Mouse (Mus musculus) forebrain, embryonic 16.5 days (tissue): ENCODE data around the gene Prdm10. TPM values are rescaled to one million over a fixed set of nuclear protein-coding genes. Genes with fewer than 3 reads are reported as not detected.

Experiments used
- ATAC-seq: fragments of 200-750 bp; cut with Nextera tagmentation; 2 replicates; pipeline ENCODE4 v1.8.0; 2017; ENCODE audit warnings: mild to moderate bottlenecking, moderate library complexity
- H3K27ac ChIP-seq: fragments of 300-500 bp; sonication (generic); 2 replicates; pipeline ENCODE4 v1.5.1; 2014; ENCODE audit warnings: low read length, control low read depth
- H3K27me3 ChIP-seq: fragments of 300-500 bp; sonication (generic); replicated peaks from 2 replicates; pipeline ENCODE4 v1.6.1; 2014; ENCODE audit warnings: low read length; ENCODE audit not compliant: control insufficient read depth, insufficient read depth
- H3K36me3 ChIP-seq: fragments of 300-500 bp; sonication (generic); 2 replicates; pipeline ENCODE4 v1.6.1; 2014; ENCODE audit not compliant: control insufficient read depth, insufficient read depth
- H3K4me1 ChIP-seq: fragments of 300-500 bp; sonication (generic); replicated peaks from 2 replicates; pipeline ENCODE4 v1.6.1; 2014; ENCODE audit warnings: low read length; ENCODE audit not compliant: control insufficient read depth, insufficient read depth
- H3K4me2 ChIP-seq: fragments of 300-500 bp; sonication (generic); 2 replicates; pipeline ENCODE4 v1.6.1; 2014; ENCODE audit warnings: mild to moderate bottlenecking, low read length, control low read depth
- H3K4me3 ChIP-seq: fragments of 300-500 bp; sonication (generic); replicated peaks from 2 replicates; pipeline ENCODE4 v1.5.1; 2014; ENCODE audit warnings: mild to moderate bottlenecking, low read length, control low read depth
- H3K9ac ChIP-seq: fragments of 300-500 bp; sonication (generic); replicated peaks from 2 replicates; pipeline ENCODE4 v1.6.1; 2014; ENCODE audit warnings: low read depth, low read length, control low read depth
- H3K9me3 ChIP-seq: fragments of 300-500 bp; sonication (generic); 2 replicates; pipeline ENCODE4 v1.6.1; 2016; ENCODE audit warnings: low read length; ENCODE audit not compliant: control insufficient read depth
- WGBS: fragments of 180-500 bp; shearing (Covaris S2); extraction: QIAGEN DNeasy Blood & Tissue Kit; methylation state at CpG from one replicate; pipeline ENCODE4 v1.1.7; 2014; 5-methylcytosine and 5-hydroxymethylcytosine counted together
- polyA plus RNA-seq: library from polyadenylated mRNA; unstranded; fragments of >200 nt; fragmentation: Nextera tagmentation; extraction: Ambion mirVana; gene quantifications from 2 replicates; pipeline ENCODE4 v1.2.1, GENCODE M21; 2015

Gene Prdm10
- polyA plus RNA-seq, 1 experiment from 2014 or later: 12.1 TPM

DNA sequence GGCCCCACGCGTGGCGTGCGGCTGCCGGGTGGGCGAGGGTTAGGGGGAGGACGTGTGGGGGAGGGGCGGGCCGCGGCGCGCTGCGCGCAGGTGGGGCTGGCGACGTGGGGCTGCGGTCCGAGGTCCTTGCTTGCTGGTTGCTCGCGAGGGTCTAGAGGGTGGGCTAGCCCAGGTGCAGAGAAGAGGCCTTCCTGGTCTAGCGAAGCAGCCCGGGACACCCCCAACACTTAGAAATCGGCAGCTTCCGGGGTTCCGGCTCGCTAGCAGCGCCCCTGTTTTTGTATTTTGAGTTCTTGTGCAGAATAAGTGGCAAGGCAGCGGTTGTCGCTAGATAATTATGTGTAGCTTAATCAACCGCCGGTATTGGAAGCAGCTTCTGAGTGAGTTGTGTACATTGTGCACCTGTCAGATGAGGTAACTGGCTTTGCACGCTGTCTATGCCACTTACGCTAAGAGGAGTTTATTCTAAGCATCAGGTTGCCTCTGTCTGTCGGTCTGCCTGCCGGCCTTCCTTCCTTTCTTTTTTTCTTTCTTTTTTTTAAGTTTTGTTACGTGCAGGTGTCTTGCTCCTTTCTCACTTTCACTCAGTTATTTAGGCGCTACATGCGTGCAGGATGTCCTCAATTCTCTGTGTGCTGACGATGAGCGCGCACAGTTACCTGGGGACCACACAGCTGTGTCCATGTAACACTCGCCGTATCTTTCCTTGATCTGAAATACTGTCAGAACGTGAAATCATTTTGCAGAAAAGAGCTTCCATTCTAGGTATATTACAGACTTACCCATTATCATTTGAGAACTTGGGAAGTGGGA is 106.2 kb downstream of the Prdm10 start:
- Histone ChIP-seq H3K9ac (peak overlapping the region; percentile 81), H3K4me3 (peak overlapping the region; percentile 85), H3K4me2 (peak overlapping the region; percentile 69), H3K9me3 (no peaks in the 10 kb centered on the region), H3K36me3 (peaks cover 7% of the 10 kb centered on the region), H3K27me3 (no peaks in the 10 kb centered on the region), H3K4me1 (peaks cover 18% of the 10 kb centered on the region), H3K27ac (peak overlapping the region; percentile 31)
- peak; percentile 75 for ATAC-seq
- WGBS: 11% methylated on average over 43 of the region's 44 CpGs

DNA sequence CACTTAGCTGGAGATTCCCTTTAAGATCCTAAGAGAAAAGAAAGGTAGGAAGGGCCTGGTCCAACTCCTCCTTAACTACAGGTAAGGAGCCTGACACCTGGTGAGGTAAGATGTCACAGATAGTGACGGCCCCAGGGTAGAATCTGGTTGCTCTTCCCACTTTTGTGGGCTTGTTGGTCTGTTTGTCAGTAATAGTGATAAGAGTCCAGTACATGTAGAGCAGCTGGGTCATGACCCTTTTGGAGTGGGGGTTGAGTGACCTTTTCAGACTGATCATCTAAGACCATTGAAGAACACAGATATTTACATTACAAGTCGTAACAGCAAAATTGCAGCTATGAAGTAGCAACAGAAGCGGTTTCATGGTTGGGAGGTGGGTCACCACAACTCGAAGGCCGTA is 106.9 kb downstream of the Prdm10 start:
- Histone ChIP-seq H3K4me1 (peaks cover 18% of the 10 kb centered on the region), H3K27ac (no peak overlapping the region), H3K4me2 (peak overlapping the region; percentile 69), H3K9me3 (no peaks in the 10 kb centered on the region), H3K9ac (no peak overlapping the region), H3K36me3 (peaks cover 12% of the 10 kb centered on the region), H3K27me3 (no peaks in the 10 kb centered on the region), H3K4me3 (peak overlapping the region; percentile 85)
- 90% methylated on average over 5 of the region's 5 CpGs for WGBS
- no peak for ATAC-seq

DNA sequence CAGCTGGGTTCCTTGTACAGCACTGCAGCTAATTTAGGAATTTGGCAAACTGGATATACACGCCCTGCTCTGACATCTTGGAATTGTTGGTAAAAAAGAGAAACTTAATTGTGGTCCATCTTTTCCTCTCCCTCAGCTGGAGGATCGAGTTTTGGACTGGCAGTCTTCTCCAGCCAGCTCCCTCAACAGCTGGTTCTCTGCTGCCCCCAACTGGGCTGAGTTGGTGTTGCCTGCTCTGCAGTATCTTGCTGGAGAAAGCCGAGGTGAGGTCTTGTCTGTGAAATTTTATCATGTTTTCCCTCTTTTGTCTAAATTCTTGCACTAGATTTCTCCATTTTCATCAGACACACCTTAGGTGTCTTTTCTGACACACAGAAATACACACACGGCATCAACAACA is 120.1 kb downstream of the Prdm10 start:
- no peaks in the 10 kb centered on the region for H3K4me1 ChIP-seq
- H3K9ac ChIP-seq: no peak overlapping the region
- no peaks in the 10 kb centered on the region for H3K27me3 ChIP-seq
- H3K36me3 ChIP-seq: peaks cover 80% of the 10 kb centered on the region
- H3K27ac ChIP-seq: no peak overlapping the region
- H3K4me2 ChIP-seq: no peak overlapping the region
- no peak for ATAC-seq
- H3K4me3 ChIP-seq: no peak overlapping the region
- no peaks in the 10 kb centered on the region for H3K9me3 ChIP-seq
- WGBS: 54% methylated on average over 4 of the region's 4 CpGs

DNA sequence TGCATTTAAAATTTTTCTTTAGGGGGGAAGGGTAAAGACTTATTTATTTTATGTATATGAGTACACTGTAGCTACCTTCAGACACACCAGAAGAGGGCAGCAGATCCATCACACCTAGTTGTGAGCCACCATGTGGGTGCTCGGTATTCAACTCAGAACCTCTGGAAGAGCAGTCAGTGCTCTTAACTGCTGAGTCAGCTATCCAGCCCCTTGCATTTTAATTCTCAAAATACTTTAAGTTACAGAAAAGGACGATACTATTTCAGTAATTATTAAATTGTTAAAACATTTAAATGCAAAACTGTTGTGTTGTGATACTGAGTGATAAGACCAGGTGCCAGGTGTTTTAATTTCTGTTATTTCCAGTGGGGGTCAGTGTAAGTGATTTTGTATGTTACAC is 124.0 kb downstream of the Prdm10 start:
- no peak overlapping the region for H3K9ac ChIP-seq
- H3K27me3 ChIP-seq: no peaks in the 10 kb centered on the region
- no peak overlapping the region for H3K4me3 ChIP-seq
- WGBS: 89% methylated on average over 2 of the region's 2 CpGs
- no peaks in the 10 kb centered on the region for H3K4me1 ChIP-seq
- H3K27ac ChIP-seq: no peak overlapping the region
- ATAC-seq: no peak
- no peak overlapping the region for H3K4me2 ChIP-seq
- no peaks in the 10 kb centered on the region for H3K9me3 ChIP-seq
- H3K36me3 ChIP-seq: peaks cover 64% of the 10 kb centered on the region

DNA sequence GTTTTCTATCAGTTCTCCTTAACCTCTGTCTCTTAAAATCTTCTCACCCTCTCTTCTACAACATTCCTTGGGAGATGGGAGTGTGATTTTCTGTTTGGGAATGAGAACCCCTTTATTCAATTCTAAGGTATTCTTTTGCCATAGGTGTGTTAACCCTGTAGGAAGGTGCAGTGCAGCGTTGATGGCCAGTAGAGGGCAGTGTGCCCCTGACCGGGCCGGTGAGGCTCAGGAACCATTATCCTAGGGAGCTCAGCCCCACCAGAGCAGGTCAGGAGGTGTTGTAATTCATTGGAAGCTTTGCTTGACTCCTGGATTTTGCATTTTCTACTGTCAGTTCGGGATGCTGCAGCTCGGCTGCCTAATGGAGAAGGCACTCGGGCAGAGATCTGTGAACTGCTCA is 124.9 kb downstream of the Prdm10 start:
- ATAC-seq: no peak
- Histone ChIP-seq H3K36me3 (peaks cover 68% of the 10 kb centered on the region), H3K4me2 (no peak overlapping the region), H3K4me1 (no peaks in the 10 kb centered on the region), H3K9me3 (no peaks in the 10 kb centered on the region), H3K9ac (no peak overlapping the region), H3K4me3 (no peak overlapping the region), H3K27me3 (no peaks in the 10 kb centered on the region), H3K27ac (no peak overlapping the region)
- 61% methylated on average over 6 of the region's 6 CpGs for WGBS

DNA sequence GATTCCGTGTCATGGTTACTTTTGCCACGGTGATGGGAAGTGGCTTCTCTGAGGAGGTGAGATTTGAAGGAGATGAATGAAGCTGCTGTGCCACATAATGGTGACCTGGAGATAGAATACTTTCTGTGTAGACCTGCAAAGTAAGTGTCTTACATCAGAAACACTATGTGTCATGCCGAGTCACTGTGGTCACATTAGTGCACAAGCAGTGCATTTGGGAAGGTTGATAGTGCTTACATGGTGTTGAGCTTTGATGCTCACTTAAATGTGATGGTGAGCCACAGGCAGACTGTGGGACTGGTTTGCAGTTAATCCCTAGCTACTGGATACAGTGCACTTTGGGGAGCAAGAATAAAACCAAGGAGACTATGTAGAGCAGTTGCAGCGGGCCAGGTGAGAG is 131.8 kb downstream of the Prdm10 start:
- WGBS: 97% methylated on average over 4 of the region's 4 CpGs
- ATAC-seq: no peak
- Histone ChIP-seq H3K27ac (no peak overlapping the region), H3K9me3 (no peaks in the 10 kb centered on the region), H3K27me3 (no peaks in the 10 kb centered on the region), H3K9ac (no peak overlapping the region), H3K4me2 (no peak overlapping the region), H3K4me1 (no peaks in the 10 kb centered on the region), H3K36me3 (peaks cover 56% of the 10 kb centered on the region), H3K4me3 (no peak overlapping the region)

DNA sequence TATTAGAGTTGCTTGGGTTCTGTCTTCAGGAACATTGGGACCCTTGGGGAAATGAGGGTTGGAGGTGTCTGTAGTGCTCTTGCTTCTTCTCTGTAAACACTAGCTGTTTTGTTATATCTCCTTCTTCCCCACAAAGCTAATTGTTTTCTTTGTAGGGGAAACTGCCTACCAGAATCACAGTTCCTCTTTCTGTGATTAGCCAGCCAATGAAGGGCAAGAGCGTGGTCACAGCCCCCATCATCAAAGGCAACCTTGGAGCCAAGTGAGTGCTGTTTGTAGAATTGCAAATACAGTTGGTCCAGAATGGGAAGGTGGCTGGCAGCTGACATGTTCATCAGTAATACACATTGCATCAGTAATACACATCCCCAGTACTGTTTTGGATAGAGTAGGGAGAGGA is 138.5 kb downstream of the Prdm10 start:
- ATAC-seq: no peak
- no peak overlapping the region for H3K4me2 ChIP-seq
- H3K27ac ChIP-seq: no peak overlapping the region
- 83% methylated on average over 1 of the region's 1 CpGs for WGBS
- H3K4me3 ChIP-seq: no peak overlapping the region
- no peaks in the 10 kb centered on the region for H3K9me3 ChIP-seq
- no peak overlapping the region for H3K9ac ChIP-seq
- H3K4me1 ChIP-seq: no peaks in the 10 kb centered on the region
- H3K36me3 ChIP-seq: peaks cover 49% of the 10 kb centered on the region
- no peaks in the 10 kb centered on the region for H3K27me3 ChIP-seq

DNA sequence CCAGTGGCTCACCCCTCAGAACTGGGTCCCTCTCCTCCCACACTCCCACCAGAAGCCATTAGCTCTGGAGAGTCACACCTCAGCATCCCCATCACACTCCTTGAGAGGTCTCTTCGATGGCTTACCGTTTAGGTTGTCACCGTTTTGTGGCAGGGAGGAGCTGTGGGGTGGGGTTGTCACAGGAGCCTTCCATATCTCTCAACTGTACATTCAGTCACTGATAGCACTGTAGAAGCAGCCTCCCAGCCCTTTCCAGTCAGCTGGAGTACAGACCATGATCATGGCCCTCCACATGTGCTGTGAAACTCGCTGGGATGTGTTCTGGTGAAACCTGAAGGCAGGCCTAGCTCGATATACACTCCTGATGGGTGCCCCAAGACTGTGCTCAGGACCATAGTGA is 141.8 kb downstream of the Prdm10 start:
- no peak for ATAC-seq
- H3K36me3 ChIP-seq: peaks cover 38% of the 10 kb centered on the region
- WGBS: 88% methylated on average over 5 of the region's 5 CpGs

DNA sequence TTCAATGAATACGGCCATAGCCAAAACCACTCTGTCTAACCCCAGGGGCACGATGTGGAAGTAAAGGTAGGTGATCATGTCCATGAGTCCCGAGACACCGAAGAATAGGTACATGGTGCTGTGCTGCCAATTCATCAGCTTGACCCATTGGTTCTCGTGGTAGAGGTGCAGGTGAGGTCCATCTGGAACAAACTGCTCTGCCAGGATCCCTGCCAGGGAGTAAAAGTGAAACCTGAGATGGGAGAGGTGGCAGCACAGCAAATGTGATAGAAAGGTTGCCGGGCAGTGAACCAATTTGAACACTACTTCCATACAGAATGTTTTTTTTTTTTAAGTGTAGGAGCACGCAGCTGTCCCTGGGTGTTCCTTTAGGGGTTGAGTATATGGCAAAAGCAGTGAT is 148.6 kb downstream of the Prdm10 start:
- 89% methylated on average over 7 of the region's 7 CpGs for WGBS
- no peaks in the 10 kb centered on the region for H3K9me3 ChIP-seq
- H3K4me2 ChIP-seq: no peak overlapping the region

More for the DNA sequence above, 141.8 kb downstream of the Prdm10 start:
- Histone ChIP-seq H3K9ac (no peak overlapping the region), H3K4me3 (no peak overlapping the region), H3K4me2 (no peak overlapping the region), H3K27ac (no peak overlapping the region), H3K27me3 (no peaks in the 10 kb centered on the region), H3K9me3 (no peaks in the 10 kb centered on the region), H3K4me1 (no peaks in the 10 kb centered on the region)

More for the DNA sequence above, 148.6 kb downstream of the Prdm10 start:
- Histone ChIP-seq H3K27me3 (no peaks in the 10 kb centered on the region), H3K36me3 (peaks cover 6% of the 10 kb centered on the region; the same call in 1 of the 2 replicates), H3K4me3 (no peak overlapping the region), H3K27ac (no peak overlapping the region), H3K9ac (no peak overlapping the region), H3K4me1 (no peaks in the 10 kb centered on the region)
- no peak for ATAC-seq
